Mouse (Mus musculus) adrenal gland, postnatal 25 days (tissue): ENCODE measurements at regions not wholly inside any gene's neighbourhood (a gene's known extent, or its start where the extent isn't known, plus 50 kb on each side); places are given as distances from the start of the nearest gene placed in this dataset.

ENCODE experiments used
- DNase-seq: peaks from one replicate; pipeline ENCODE4 v3.0.0; 2021; ENCODE audit warnings: mixed read lengths

DNA sequence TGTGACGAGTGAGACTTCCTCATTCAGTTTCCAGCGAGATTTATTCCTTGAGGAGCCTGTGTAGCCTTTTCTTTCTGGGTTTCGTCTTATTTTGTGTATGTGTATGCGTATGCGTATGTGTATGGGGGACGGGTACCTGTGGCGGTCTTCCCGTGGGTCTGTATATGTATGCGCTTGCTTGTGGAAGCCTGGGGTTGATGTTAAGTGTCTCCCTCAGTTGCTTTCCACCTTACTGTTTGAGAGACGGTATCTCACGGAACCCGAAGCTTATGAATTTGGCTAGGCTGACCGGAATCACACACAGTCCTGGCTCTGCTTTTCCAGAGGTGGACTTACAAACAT lies 87.1 kb downstream of the Ankrd50 start:
- no peak for DNase-seq

GRCm38 (mm10) chr3:38396760-38397614 lies 87.7 kb downstream of the Ankrd50 start:
- no peak for DNase-seq

DNA sequence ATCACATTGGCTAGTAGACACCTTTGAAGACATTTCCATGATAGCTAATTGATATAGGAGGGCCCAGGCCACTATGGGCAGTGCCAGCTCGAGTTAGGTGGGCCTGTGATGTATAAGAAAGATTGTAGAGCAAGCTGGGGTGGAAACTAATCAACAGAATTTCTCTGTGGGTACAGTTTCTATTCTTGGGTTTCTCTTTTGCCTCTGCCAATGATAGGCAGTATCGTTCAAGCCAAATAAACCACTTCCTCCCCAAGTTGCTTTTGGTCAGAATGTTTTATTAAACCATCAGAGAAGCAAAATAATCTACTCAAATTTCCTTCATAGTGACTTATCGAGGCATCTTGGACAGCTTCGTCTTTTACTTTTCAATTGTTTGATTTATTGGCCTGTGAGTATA lies 90.3 kb downstream of the Ankrd50 start:
- DNase-seq, result no peak

DNA sequence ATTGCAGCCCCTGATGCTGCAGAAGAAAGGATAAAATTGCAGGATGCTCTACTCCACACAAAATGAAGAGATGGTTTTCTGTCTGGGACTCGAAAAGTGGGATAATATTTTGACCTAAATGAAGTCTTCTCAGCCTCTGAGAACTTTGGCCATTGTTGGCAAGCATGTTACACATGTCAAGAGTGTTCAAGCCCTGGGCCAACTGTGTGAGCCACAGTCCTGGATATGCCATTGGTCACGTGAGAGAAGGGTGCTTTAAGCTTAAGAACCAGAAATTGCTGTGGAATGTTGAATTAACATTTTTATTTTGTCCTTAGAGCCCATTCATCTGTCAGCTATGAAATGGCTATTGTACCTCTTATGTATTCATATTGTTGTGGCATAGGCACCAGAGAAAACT lies 95.0 kb downstream of the Ankrd50 start:
- no peak for DNase-seq

DNA sequence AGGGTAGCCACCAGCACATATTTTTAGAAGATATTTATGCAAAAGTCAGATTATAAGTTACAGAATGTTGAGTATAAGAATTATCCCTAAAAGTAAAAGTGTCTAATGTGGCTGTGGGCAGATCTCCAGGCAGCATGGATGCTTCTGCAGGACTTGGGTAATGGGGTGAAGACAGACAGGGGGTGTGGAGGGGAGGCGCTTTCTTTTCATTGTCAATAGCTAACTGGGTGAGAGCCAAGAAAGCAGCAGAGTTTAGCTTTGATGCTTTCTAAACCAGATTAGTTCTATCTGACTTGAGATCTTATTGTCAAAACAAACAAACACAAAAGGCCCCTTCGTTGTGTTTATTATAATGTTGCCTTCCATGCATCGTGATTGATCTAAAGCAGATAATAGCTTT lies 95.7 kb downstream of the Ankrd50 start:
- no peak for DNase-seq

GRCm38 (mm10) chr3:38382743-38383142 lies 101.9 kb downstream of the Ankrd50 start:
- DNase-seq, result no peak

DNA sequence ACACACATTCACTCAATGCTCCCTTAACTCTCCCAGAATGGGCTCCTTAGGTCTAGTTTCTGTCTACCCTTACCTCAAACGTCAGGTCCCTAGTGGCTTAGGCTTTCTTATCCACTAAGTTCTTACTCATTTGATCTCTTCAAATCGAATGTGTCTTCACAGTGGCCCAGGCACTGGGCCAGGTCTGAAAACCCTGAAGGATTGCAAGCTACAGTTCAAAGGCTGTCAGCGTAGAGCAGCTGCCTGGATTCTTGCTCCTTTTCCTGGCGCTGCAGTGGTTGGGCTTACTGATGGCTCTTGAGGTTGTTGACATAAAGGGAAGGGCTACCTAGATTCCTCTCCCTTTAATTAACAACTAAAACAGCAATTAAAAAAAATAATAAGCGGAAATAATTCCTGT lies 103.0 kb downstream of the Ankrd50 start:
- peak; percentile 39 for DNase-seq

DNA sequence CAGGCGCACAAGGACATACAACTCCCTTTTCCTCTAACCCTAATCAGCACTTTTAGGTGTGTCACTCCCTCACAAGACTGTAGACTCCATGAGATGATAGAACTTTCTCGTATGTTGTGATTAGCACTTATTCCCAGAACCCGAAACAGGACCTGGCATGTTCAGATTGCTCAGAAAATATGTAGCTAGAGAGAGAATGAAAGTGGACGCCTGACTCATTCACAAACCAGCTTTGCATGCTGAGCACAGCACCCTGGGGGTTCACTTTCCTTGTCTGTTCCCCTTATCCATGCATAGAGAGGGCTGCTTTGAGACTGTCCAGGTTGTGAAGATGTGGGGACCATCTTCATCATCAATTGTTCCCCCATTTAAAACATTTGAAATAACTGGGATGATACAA lies 111.0 kb downstream of the Ankrd50 start:
- DNase-seq, result no peak

DNA sequence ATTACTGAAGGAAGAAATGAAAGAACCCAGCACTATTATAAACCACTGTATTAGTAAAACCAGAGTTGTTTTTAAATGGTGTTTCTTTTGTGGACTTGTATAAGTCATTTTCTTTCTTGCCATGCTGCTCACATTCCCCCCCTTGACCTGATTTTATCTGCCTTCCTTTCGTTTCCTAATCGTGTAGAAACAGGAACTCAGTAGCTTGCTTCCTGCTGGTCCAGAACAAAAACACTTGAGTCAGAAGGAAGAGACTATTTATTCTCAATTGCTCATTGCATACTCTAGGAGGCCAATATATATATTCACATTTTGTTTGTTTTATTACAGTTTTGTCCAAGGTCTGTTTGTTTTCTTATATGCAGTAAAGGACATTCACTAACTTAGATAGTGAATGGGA lies 112.9 kb downstream of the Ankrd50 start:
- no peak for DNase-seq

DNA sequence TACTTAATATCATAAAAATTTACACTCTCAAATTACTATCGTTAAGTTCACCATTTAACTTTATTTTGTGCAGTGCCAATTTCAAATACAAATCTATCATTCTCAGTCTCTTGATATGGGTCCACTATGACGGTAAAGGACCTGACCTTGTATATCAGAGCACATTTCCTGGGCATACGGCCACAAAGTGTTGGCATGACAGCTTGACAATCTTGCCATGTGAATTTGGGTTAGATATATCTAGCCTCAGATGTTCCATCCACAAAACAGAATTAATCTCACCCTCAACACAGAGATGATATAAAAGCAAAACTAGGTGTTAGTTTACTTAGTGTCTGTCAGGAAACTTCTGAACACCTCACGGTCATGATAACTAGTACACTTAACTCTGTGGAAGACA lies 120.8 kb downstream of the Ankrd50 start:
- no peak for DNase-seq

DNA sequence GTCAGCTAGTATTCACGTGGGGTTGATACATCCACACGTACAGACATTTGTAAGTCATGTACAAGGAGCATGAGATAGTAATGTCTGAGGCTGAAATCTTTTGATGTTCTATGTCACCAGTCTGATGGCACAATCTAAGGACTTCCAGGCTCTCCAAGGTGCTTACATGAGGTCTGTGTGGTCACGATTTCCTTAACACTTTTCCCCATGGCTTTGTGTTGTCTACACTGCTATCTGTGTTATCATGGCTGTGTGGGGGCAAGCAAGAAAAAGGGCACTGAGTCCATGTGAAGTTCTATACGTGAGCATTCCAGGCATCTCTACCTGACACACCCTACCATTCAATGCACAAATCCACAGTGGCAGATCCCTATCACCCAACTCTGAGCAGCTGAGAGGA lies 123.2 kb downstream of the Ankrd50 start:
- no peak for DNase-seq

- DNase-seq, result no peak
Observed at GRCm38 (mm10) chr3:38360974-38361373, 123.7 kb downstream of the Ankrd50 start.

- no peak for DNase-seq
Observed at GRCm38 (mm10) chr3:38360421-38360921, 124.2 kb downstream of the Ankrd50 start.

DNA sequence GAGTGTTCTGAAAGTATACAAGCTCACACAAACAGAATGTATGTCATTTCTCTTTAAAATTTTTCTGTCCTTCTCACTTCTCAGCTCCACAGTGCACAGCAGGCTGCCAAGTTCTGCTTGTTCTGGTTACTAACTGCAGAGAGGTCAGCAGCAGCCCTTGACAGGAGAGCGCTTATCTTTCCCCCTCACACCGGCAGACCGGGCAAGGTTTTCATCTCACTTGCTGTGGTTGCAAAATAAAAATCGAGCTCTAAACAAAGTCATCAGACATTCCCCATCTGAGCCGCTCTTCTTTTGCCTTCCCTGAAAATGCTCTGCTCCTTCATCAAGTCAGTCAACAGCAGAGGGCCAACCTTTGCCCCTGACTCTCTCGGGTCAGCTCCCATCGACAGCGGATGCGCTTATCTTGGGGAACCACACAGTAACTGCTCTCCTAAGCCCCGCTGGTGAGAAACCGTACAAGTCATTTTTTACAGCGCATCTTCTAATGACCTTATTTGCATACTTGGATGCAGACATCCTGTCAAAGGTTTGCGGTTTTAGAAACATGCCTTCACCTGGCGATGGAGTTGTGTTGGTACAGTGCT lies 126.6 kb downstream of the Ankrd50 start:
- peak; percentile 24 for DNase-seq

DNA sequence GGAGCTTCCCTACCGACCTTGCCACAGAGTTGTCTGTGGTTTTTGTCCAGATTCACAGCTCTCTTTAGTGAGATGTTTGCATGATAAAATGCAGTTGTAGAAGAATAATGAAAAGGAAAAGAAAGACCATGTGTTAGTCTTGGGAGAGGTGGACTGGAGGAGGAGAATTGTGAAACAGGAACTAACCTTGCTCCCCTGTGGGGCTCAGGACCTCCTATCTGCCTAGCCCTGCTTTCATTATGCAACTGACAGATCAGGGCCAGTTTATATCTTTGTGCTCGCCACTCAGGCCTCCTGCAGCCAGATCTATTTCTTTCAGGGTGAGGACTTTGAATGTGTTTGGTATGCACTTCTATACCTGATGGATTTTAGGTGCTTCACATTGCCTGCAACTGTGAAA lies 140.4 kb downstream of the Ankrd50 start:
- no peak for DNase-seq

GRCm38 (mm10) chr3:38341666-38342065 lies 143.0 kb downstream of the Ankrd50 start:
- DNase-seq, result no peak

DNA sequence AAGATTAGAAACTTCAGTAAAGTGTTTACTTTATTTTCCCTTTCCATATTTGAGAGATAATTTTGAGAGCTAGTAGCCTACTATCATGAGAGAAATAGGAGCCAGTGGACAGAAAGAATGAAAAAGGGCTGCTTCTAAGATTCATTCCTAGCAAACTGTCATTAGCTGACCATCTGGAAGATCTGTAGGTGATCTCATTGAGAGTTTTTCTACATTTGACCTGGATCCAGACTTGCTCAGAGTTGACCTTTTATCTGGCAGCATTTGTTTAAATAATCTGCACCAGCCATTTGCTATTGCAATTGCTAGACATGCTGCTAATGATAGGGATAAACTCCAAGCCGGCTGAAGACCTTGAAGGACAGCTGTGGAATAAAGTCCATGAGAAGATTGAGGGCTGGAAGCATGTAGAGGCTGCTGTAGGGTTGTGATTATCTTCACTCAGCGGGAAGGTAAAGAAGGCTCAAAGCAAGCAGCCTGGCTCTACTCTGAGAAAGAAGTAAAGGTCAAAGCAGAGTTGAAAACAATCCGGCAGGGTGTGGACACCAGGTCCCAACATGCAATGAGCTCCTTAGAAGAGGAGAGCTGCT lies 151.2 kb downstream of the Ankrd50 start:
- DNase-seq, result no peak

DNA sequence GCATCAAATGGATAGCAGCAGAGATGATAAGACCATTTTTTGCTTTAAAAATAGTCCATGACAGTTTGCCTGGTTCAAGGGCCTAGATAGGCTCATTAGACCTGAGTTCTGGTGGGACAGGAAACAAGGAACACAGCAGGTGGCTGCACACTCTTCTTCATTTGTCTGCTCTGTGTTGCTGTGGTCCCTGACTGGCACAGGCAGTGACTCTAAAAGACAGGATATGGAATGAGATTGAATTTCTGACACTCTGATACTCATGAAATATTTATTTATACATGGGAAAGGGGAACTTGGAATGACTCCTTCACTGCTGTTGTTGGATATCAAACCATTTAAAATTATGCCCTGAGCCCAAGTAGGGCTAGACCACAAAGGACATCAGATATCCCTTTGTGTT lies 153.5 kb downstream of the Ankrd50 start:
- DNase-seq, result no peak

- no peak for DNase-seq
Observed at GRCm38 (mm10) chr3:38327286-38327685, 157.4 kb downstream of the Ankrd50 start.

- no peak for DNase-seq
Observed at GRCm38 (mm10) chr3:38326211-38326610, 158.4 kb downstream of the Ankrd50 start.

DNA sequence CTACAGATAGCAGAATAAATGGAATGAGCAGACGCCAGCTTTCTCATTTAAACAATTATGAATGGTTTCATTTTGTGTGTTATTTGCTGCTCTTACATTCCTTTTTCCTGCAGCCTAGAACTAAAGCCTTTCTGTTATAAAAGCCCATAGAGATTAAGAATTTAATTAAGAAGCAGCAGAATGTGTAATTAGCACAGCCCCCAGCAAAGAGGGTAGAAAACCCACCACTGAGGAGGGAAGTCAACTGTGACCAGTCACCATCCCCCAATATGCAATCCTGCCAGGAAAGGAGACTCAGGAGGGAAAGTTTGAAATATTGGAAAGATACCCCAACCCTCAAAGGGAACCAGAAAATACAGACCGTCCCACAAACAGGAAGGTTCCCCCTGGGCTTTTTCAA lies 160.0 kb downstream of the Ankrd50 start:
- no peak for DNase-seq

GRCm38 (mm10) chr3:38322426-38322825 lies 162.2 kb downstream of the Ankrd50 start:
- DNase-seq, result no peak

DNA sequence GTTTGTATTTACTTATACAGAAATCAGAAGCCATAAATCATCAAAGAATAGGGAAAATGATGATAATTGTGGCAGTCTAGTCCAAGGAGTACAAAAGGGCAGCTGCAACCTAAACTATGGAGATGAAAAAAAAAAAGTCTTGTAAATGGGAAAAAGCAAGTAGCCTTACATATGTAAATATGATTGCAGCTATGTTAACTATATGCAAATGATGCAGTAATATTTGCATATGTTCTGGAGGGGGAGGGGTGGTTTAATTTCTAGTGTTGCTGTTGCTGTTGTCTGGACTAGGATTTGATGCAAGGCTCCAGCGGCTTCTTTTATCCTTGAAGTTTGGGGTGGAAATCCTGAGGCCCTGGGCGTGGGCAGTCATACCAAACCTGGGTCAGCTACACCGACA lies 163.0 kb downstream of the Ankrd50 start:
- DNase-seq, result no peak

- DNase-seq, result no peak
Observed at GRCm38 (mm10) chr3:38320998-38321397, 163.6 kb downstream of the Ankrd50 start.
